Mouse (Mus musculus) cortical plate, adult 2 months (tissue): ENCODE data around the gene Slc1a2. TPM values are rescaled to one million over a fixed set of nuclear protein-coding genes. Genes with fewer than 3 reads are reported as not detected.

ENCODE experiments used
- H3K27ac ChIP-seq: fragments of 200-500 bp; 2 replicates; pipeline ENCODE4 v1.5.1; 2012; ENCODE audit warnings: low read length, control low read depth, inconsistent platforms; ENCODE audit not compliant: insufficient read depth
- H3K4me1 ChIP-seq: fragments of 200-500 bp; 2 replicates; pipeline ENCODE4 v1.6.1; 2011; ENCODE audit warnings: low read length; ENCODE audit not compliant: control insufficient read depth, insufficient read depth
- H3K4me3 ChIP-seq: fragments of 200-500 bp; 2 replicates; pipeline ENCODE4 v1.5.1; 2011; ENCODE audit warnings: mild to moderate bottlenecking, low read length, control low read depth; ENCODE audit not compliant: insufficient read depth
- CTCF ChIP-seq: fragments of 200-500 bp; IDR thresholded peaks from 2 replicates; pipeline ENCODE4 v1.5.1; 2011; ENCODE audit warnings: mild to moderate bottlenecking, control low read depth, low read length; ENCODE audit not compliant: insufficient read depth; ENCODE audit errors: extremely low read depth
- POLR2A ChIP-seq: fragments of 200-500 bp; IDR thresholded peaks from 2 replicates; pipeline ENCODE4 v1.6.1; 2011; ENCODE audit warnings: mild to moderate bottlenecking, low read length, control low read depth; ENCODE audit not compliant: insufficient read depth; ENCODE audit errors: extremely low read depth
- polyA plus RNA-seq: library from polyadenylated mRNA; depleted of rRNA; stranded (reverse); fragments of >200 nt; gene quantifications from 2 replicates; pipeline ENCODE4 v1.2.3, GENCODE M21; 2012

Slc1a2 gene
- polyA plus RNA-seq, 1 experiment: 784 TPM

GRCm38 (mm10) chr2:102743918-102744696 is 85.6 kb downstream of the Slc1a2 start:
- H3K4me3 ChIP-seq: no peak overlapping the region
- no peak overlapping the region for H3K27ac ChIP-seq
- peaks cover 9% of the 10 kb centered on the region for H3K4me1 ChIP-seq
- TF ChIP-seq POLR2A (no peak), CTCF (peak; percentile 55)

DNA sequence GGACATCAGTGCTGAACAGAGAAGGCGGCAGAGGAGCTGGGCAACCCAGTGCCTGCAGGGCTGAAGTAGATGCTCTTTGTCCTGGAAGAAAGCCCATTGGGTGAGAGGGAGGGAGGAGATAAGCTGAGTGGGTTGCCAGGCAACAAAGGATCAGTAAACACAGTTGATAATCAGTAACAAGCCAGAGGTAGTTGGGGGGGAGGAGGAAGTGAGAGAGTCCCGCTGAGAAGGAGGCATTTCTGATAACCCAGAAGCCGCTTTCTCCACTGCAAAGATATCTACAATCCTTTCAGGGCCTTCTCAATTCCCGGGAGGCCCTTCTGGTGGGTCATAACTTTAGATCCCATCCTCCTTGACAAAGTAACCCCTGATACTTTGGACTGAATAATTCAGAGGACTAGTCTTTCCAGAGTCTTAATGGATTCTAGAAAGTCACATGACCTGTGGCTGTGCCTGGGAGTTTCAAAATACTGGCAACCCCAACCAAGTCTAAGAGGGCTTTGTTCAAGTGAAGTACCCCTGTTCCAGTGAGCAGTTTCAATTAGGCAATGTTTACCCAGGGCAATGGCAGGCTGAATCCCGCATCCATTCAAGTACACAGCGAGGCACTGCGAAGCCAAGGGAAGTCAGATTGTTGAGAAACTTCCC is 86.9 kb downstream of the Slc1a2 start:
- H3K27ac ChIP-seq: no peak overlapping the region
- peaks cover 9% of the 10 kb centered on the region for H3K4me1 ChIP-seq

GRCm38 (mm10) chr2:102747758-102748157 is 89.3 kb downstream of the Slc1a2 start:
- H3K27ac ChIP-seq: no peak overlapping the region
- TF ChIP-seq CTCF: no peak
- TF ChIP-seq POLR2A: no peak
- no peak overlapping the region for H3K4me3 ChIP-seq
- H3K4me1 ChIP-seq: peaks cover 8% of the 10 kb centered on the region; the same call in 1 of the 2 replicates

More for the DNA sequence above, 86.9 kb downstream of the Slc1a2 start:
- H3K4me3 ChIP-seq: no peak overlapping the region
- TF ChIP-seq CTCF: no peak
- no peak for TF ChIP-seq POLR2A

GRCm38 (mm10) chr2:102749926-102750325 is 91.5 kb downstream of the Slc1a2 start:
- TF ChIP-seq CTCF: no peak
- no peak for TF ChIP-seq POLR2A
- Histone ChIP-seq H3K4me1 (peaks cover 7% of the 10 kb centered on the region; the same call in 1 of the 2 replicates), H3K4me3 (no peak overlapping the region), H3K27ac (no peak overlapping the region)

DNA sequence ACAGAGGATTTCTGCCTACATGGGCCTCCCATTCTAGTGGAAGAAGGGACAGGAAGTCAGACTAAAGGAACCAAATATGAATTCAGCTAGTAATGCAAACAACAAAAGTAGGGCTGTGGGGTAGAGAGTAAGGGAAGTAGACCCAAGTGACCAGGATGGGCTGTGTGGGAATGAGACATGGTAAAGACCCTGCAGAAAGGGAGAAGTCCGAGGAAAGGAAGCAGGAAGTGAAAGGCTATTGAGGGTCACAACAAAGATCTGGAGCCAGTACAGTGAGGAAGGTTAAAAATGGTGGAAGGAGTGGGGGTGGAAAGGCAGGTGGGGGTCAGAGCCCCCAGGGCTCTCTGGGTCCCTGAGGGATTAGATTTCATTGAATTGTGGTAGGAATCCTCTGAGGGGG is 93.4 kb downstream of the Slc1a2 start:
- Histone ChIP-seq H3K4me1 (peaks cover 5% of the 10 kb centered on the region; the same call in 1 of the 2 replicates), H3K4me3 (no peak overlapping the region), H3K27ac (no peak overlapping the region)
- TF ChIP-seq POLR2A (no peak), CTCF (no peak)

DNA sequence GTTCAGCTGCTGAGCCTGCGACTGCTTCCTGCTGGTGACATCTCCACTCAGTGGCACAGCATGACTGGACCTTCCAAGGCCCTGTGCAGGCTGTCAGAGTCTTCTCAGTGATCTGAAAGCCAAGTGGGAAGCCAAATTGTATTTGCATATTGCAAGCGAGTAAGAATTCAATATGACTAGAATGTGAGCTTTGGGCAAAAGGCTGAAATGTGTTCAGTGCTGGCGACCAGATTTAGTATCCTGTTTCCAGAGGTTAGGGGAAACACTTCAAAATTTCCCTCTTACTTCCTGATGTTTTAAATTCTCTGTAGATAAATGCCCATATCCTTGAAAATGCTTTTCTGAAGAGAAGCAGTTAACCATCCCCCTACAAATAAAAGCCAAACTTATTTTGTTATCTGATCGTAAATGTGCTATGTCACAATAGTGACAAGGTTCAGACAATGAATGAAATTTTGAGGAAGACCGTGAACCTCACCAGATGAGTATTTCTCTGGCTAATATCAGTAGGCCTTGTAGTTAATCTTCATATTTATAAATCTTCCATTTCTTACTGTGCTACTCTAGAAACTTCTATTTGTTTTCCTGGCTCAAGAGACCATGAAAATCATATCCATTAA is 98.9 kb downstream of the Slc1a2 start:
- TF ChIP-seq POLR2A (no peak), CTCF (no peak)
- Histone ChIP-seq H3K27ac (no peak overlapping the region), H3K4me1 (peaks cover 3% of the 10 kb centered on the region; the same call in 1 of the 2 replicates)

DNA sequence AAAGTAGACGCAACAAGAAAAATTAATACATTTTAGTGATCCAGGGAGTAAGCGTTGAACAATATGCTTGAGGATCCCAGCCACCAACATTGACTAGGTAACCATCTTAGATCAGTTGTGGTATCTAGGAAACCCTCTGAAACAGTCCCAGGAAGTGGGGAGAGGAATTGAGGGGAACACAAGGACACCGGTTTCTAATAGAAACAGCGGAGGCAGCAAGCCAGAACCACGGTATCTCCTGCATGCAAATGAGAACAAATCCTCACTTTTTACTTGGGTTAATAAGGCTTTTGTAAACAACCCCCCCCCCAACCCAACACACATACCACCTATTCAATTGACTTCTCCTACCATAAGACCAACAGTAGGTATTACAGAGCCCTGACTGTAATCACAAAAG is 101.0 kb downstream of the Slc1a2 start:
- TF ChIP-seq POLR2A: no peak
- no peak for TF ChIP-seq CTCF
- no peak overlapping the region for H3K27ac ChIP-seq
- H3K4me1 ChIP-seq: no peaks in the 10 kb centered on the region; the same call in 1 of the 2 replicates
- H3K4me3 ChIP-seq: no peak overlapping the region

More for the DNA sequence above, 98.9 kb downstream of the Slc1a2 start:
- H3K4me3 ChIP-seq: no peak overlapping the region

DNA sequence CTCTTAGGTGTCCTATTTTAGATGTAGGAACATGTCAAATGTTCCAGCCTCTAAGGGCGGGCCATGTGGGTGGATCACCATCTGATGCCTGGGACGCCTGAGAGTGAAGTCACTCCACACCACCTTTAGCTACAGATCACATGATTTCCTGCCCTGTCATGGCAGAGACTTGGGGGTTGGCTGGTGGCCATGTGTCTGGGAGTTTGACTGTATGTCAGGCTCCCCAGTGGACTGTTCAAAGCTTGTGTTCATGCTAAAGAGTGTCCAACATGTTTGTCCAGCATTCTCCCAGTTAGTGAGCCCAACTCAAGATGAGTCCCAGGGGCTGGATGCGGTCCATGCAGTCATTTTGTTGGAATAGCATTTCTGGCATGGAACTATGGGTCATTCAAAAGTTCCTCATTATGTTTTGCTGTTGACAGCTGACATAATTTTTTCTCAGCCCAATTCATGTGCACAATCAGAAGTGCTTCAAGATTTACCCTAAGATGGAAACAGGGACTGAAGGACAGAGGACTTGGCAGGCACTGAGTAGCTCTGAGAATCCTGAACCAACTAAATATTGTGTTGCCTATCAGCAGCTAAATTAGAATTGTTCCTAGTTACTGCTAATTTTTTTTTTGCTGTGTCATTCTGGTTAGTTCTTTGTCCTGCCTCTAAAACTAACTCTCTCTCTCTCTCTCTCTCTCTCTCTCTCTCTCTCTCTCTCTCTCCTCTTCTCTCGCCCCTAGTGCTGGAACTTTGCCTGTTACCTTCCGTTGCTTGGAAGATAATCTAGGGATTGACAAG is 102.0 kb downstream of the Slc1a2 start:
- no peak overlapping the region for H3K27ac ChIP-seq
- no peak overlapping the region for H3K4me3 ChIP-seq
- no peak for TF ChIP-seq POLR2A
- H3K4me1 ChIP-seq: no peaks in the 10 kb centered on the region; the same call in 1 of the 2 replicates

- TF ChIP-seq POLR2A (no peak), CTCF (no peak)
- Histone ChIP-seq H3K4me3 (no peak overlapping the region), H3K4me1 (no peaks in the 10 kb centered on the region; the same call in 1 of the 2 replicates), H3K27ac (no peak overlapping the region; the same call in 1 of the 2 replicates)
Observed at GRCm38 (mm10) chr2:102763176-102763575, 104.7 kb downstream of the Slc1a2 start.
